In the genomic region with DNA sequence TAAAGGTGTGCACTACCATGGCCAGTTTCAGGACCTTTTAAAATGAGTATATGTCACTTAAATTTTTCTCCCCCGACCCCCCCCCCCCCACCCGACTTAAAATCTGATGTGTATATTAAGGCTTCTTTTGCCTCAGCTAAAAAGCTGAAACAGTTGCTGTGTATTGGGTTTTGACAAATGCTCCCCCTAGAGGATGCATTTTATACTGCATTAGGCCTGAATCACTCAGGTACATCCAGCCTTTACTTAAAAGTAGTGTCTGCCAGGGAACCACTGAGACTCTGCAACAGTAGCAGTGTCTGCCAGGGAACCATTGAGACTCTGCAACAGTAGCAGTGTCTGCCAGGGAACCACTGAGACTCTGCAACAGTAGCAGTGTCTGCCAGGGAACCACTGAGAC, we compare ENCODE assay signal across 14 mouse cellular contexts. TPM values are rescaled to one million over a fixed set of nuclear protein-coding genes. Genes with fewer than 3 reads are reported as not detected.
A peak's percentile ranks its signal among the peaks of the same experiment; 100 is the strongest.
DNase-seq lines count a peak whose midpoint lies in the region; ATAC-seq and TF ChIP-seq lines count a peak whose summit lies in the region.
"Had no signal": no experiment of that assay in that cellular context is flagged by ENCODE, and none has a peak within 500 bp of the region (broad histone marks: within the 10 kb centered on the region; RNA-seq: fewer than 3 reads in every experiment).

No protein-coding gene starts in this region.

- DNase-seq in CD4-positive, CD25-positive, alpha-beta regulatory T cell, adult 2 months (ENCODE audit: low read depth, low spot score): peak; percentile 58
- DNase-seq in liver, adult 2 months (ENCODE audit: extremely low read depth, low read depth, low spot score): peak; percentile 9
- no peak for DNase-seq in liver, embryonic 11.5 days (ENCODE audit: low spot score)
- DNase-seq in ZHBTc4 (ENCODE audit: low read depth, low spot score): peak; percentile 46
- peak; percentile 46 for DNase-seq in naive thymus-derived CD4-positive, alpha-beta T cell, adult 2 months (ENCODE audit: low read depth)
- DNase-seq in frontal cortex, postnatal 10 days (ENCODE audit: low spot score in 2 of 2): no peak
- DNase-seq in adrenal gland, postnatal 36 days: no peak
- DNase-seq: adrenal gland, adult 8-10 months; cerebellum, postnatal 10 days; kidney, adult 11 months; lung, postnatal 14 days had no signal

- H3K36me3 ChIP-seq in liver, adult 2 months (ENCODE audit: control insufficient read depth, insufficient read depth, low read length): no peaks in the 10 kb centered on the region
- no peaks in the 10 kb centered on the region for H3K36me3 ChIP-seq in liver, embryonic 11.5 days (ENCODE audit: control insufficient read depth, insufficient read depth, low read length)
- H3K36me3 ChIP-seq: forebrain, embryonic 12.5 days had no signal

- H3K79me2 ChIP-seq in liver, adult 2 months (ENCODE audit: control insufficient read depth, insufficient read depth, low read length): no peaks in the 10 kb centered on the region

- no peaks in the 10 kb centered on the region for H3K9me3 ChIP-seq in liver, embryonic 11.5 days (ENCODE audit: control insufficient read depth, low read length)
- H3K9me3 ChIP-seq: forebrain, embryonic 12.5 days had no signal

- H3K27ac ChIP-seq in liver, adult 2 months (replicated peaks; ENCODE audit: insufficient read depth, low read depth, low read length): no peak overlapping the region
- no peak overlapping the region for H3K27ac ChIP-seq in liver, embryonic 11.5 days (ENCODE audit: low read depth, low read length)
- H3K27ac ChIP-seq: forebrain, embryonic 12.5 days had no signal

- no peak for TF ChIP-seq POLR2A in liver, adult 2 months (IDR thresholded peaks at IDR 0.05; ENCODE audit: extremely low read depth, insufficient read depth, low read length)

- 0% methylated on average over 2 of the region's 2 CpGs for WGBS in liver, adult 2 months
- WGBS in liver, embryonic 11.5 days: 21% methylated on average over 2 of the region's 2 CpGs

- no peak overlapping the region for H3K9ac ChIP-seq in liver, adult 2 months (ENCODE audit: low read depth, low read length)
- no peak overlapping the region for H3K9ac ChIP-seq in liver, embryonic 11.5 days (ENCODE audit: low read depth, low read length)
- H3K9ac ChIP-seq: forebrain, embryonic 12.5 days had no signal

- no peaks in the 10 kb centered on the region for H3K27me3 ChIP-seq in liver, adult 2 months (ENCODE audit: control insufficient read depth, insufficient read depth, low read length)
- no peaks in the 10 kb centered on the region for H3K27me3 ChIP-seq in liver, embryonic 11.5 days (replicated peaks; ENCODE audit: control insufficient read depth, insufficient read depth, low read length)
- H3K27me3 ChIP-seq: forebrain, embryonic 12.5 days had no signal

- H3K4me1 ChIP-seq in liver, adult 2 months (ENCODE audit: control insufficient read depth, insufficient read depth, low read length): no peaks in the 10 kb centered on the region
- no peaks in the 10 kb centered on the region for H3K4me1 ChIP-seq in liver, embryonic 11.5 days (replicated peaks; ENCODE audit: control insufficient read depth, insufficient read depth, low read length)
- H3K4me1 ChIP-seq: forebrain, embryonic 12.5 days had no signal

- ATAC-seq in CD4-positive, CD25-positive, alpha-beta regulatory T cell, adult 4 months: no peak
- ATAC-seq in liver, embryonic 11.5 days (replicated peaks; ENCODE audit: low FRiP score): no peak

- no peak overlapping the region for H3K4me3 ChIP-seq in liver, adult 2 months (ENCODE audit: insufficient read depth, low read depth, low read length)
- H3K4me3 ChIP-seq in liver, embryonic 11.5 days (ENCODE audit: low read depth, low read length): no peak overlapping the region
- H3K4me3 ChIP-seq: forebrain, embryonic 12.5 days had no signal

- no peak for TF ChIP-seq CTCF in liver, adult 2 months (IDR thresholded peaks at IDR 0.05; ENCODE audit: low read depth, low read length)

- no peak overlapping the region for H3K4me2 ChIP-seq in liver, embryonic 11.5 days
- H3K4me2 ChIP-seq: forebrain, embryonic 12.5 days; heart, embryonic 11.5 days had no signal

RNA-seq across cellular contexts. Expression of gene Drp2, which starts 33.1 kb away (rescaled TPM):
- polyA plus RNA-seq in CD4-positive, CD25-positive, alpha-beta regulatory T cell, adult 4 months (2017; shearing (Covaris generic)): not detected
- under 0.01 TPM in 1 of 2 replicates, not detected in the other for total RNA-seq in liver, adult 2 months (2014; rRNA removed)
- polyA plus RNA-seq in liver, adult 2 months (2012; rRNA removed): not detected in 2 replicates
- polyA plus RNA-seq in liver, embryonic 11.5 days (2014; fragmentation: Nextera tagmentation; extraction: Ambion mirVana): 0.42 and 0.52 TPM in 2 replicates
- under 1 TPM; 0.17 to 0.23 TPM for total RNA-seq in adrenal gland, postnatal 36 days (2021)

Comparison
In these comparisons a context has a peak if more than half of its experiments do, and no peak if none do; other contexts are left out.
1. DNase-seq: peak in CD4-positive, CD25-positive, alpha-beta regulatory T cell, adult 2 months (single experiment), liver, adult 2 months (single experiment), ZHBTc4 (single experiment) and naive thymus-derived CD4-positive, alpha-beta T cell, adult 2 months (single experiment); none in liver, embryonic 11.5 days (single experiment), frontal cortex, postnatal 10 days (0 of 2) and adrenal gland, postnatal 36 days (0 of 2).